Mouse (Mus musculus) left cerebral cortex, adult 8-10 months (tissue): ENCODE measurements around the gene Ankrd35. TPM values are rescaled to one million over a fixed set of nuclear protein-coding genes. Genes with fewer than 3 reads are reported as not detected.
"Not testable (repeated sequence)": the region's sequence is repeated elsewhere in the genome, so short reads cannot be mapped to it uniquely, and the experiment has no call there.

Source experiments
- DNase-seq, 2 experiments: peaks; one replicate each; pipeline ENCODE4 v3.0.0; 2022; ENCODE audit warnings: low spot score in 2 of 2
- total RNA-seq, 4 experiments: library from RNA; stranded (reverse); gene quantifications; 2 replicates each; pipeline ENCODE4 v1.2.4; 2022

The Ankrd35 gene
- total RNA-seq, 4 experiments from 2014 or later: 7.2 to 9.0 (median 8.6) TPM

DNA sequence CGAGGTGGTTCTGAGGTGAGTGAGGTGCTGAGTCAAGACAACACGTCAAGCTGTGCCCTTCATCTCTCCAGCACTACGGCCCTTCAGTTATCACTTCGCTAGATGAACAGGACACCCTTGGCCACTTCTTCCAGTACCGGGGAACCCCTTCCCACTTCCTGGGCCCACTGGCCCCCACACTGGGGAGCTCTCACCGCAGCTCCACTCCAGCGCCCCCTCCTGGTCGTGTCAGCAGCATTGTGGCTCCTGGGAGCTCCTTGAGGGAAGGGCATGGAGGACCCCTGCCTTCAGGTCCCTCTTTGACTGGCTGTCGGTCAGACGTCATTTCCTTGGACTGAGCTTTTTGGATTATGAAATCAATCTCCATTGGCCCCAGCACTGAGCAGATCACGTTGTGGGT is 34.8 kb downstream of the Ankrd35 start:
- DNase-seq: no peak

DNA sequence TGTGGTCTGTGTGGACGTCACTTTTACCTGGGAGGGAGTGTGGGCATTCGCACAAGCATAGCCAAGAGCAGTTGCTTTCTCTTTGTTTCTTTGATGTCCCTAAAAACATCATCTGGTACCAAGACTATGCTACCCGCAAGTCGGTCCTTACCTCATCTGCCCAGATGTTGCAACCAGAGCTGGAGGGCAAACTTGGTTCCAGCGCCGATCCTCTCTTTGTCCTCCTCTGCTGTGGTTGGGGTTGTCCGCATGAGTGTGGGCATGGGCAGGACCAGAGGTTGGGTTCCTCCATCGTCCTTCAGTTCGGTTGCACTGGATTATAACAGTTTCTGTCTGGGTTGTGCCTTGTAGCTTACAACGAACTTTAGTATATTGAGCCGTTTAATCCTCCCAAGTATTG is 36.3 kb downstream of the Ankrd35 start:
- no peak for DNase-seq

DNA sequence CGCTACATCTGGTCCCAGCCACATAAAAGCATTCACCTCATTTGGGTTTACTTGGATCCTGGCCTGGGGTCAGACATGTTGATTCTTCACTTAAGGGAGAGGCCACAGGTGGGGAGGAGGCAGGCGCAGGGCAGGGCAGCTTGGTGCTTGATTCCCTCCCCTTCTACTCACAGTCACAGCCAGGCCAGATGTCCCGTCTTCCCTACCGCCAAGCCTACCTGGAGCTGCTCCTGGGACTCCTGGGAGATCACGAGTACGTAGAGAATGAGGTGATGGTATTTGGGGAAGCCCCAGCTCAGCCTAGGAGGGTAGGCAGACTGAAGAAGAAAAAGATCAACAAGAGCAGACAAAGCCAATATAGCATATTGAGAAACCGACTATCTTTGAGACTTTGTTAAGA is 37.1 kb downstream of the Ankrd35 start:
- DNase-seq: no peak

DNA sequence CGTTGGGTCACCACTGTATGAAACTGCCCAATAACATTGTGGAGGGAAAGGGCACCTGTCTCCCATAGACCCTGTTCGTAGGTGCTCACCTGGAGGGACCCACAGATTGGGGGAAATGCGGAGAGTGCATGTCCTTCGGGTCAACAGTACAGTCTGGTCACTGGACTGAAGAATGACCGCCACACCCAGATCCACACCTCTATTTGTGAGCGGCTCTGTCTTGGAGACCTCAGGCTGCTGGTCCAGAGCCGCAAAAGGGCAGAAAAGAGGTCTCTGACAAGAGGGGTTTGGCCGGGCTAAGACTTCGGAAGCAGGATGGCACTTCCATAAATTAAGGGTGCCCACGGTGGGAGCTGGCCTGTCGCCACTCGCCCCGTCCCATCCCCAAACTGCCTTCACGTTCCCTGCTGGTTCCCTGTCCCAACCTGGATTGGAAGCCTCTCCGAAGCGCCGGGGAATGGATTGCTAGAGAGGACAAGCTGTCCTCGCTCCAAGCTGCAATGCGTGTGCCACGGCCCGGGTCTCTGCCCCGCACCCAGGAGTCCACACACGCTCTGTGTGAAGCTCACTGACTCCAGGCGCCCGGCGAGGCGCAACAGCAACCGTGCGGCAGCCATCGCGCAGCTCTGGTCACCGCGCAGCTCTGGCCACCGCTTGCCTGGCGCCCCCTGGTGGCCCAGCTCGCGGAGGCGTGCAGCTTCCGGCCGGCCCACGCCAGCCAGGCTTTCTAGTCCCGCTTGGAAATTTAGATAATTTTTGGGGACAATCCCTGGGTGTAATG is 38.2 kb downstream of the Ankrd35 start, which contains the start of gene Nudt17:
Gene Nudt17, minus strand, starts transcription at position 660 of the 781 bp plus-strand sequence.
- peak in 1 of 2 experiments; percentile 72 for DNase-seq

GRCm38 (mm10) chr3:96708684-96709064 is 38.7 kb downstream of the Ankrd35 start:
- DNase-seq: no peak

DNA sequence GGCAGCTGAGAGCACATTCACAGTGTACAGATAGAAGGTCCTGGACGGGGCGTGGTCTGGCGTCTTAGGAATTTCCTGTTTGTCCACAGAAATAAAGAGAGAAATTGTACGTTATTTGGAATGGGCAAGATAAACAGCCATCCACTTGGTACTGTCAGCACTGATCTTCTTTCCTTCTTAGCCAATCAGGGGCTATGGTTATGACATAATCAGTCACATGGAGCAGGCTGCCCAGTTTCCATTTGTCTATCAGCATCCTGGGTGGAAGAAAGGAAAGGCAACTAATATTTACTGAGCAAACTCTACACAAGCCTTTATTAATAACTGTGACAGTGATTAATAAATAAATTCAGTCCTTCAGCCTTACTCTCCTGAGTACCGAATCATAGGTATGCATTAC is 44.4 kb downstream of the Ankrd35 start:
- DNase-seq: no peak

DNA sequence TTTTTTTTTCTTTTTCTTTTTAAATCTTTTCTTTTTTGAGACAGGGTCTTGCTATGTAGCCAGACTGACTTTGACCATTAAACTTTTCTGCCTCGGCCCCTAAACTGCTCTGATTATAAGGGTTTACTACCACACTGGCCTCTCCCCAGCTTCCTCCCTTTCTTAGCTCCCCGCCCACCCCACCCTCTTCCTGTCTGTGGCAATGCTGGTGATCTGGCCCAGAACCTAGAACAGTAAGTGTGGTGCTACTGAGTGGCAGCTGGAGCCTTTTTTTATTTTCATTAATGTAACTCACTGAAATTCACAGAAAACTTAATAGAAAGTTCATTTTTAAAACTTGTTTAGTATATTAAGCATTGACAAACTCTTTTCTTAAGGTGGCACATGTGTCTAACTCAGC is 45.9 kb downstream of the Ankrd35 start:
- DNase-seq: no peak

DNA sequence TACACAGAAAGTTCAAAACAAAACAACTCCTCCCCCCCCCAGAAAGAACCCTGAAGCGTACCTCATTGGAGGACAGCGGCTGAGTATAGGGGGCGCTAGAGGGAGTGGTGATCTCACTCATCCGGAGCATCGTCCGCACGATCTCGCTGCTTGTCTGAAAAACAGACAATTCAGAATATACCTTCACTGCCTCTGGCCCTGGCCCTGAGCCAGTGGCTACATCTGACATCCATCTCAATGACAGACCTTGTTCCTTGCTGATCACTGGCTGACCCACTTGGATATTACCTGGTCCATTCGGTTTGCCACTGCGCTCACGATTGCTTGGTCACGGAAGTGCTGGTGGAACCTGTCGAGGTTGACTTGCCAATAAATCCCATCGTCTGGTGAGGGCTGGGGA is 49.2 kb downstream of the Ankrd35 start:
- no peak for DNase-seq

DNA sequence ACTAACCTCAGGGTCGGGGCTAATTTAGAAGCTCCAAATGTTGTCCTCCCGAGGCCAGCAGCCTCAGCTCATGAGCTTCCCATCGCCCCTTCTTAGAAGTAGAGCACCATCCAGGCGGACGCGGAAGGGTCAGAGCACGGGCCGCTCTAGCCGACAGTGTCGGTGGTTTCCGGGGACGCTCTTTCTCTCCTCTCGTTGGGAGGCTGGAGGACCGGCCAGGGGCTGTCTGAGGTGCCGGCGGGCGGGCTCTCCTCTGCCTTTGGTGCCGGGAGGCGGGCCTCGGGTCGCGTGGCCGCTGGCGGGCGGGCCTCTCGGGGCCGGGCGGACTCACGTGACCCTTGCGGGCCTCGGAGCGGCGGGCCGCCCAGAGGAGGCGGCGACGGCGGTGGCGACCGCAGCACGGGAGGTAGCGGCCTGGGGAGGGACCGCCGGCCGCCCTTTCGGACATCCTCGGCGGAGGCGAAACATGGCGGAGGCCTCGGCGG is 57.5 kb downstream of the Ankrd35 start, which contains the start of the genes Polr3c and Rnf115:
Gene Polr3c, minus strand, starts transcription at position 286 of the 485 bp plus-strand sequence.
Gene Rnf115, plus strand, starts transcription at position 322 of the 485 bp plus-strand sequence.
- DNase-seq: peak; percentile 80 to 95

GRCm38 (mm10) chr3:96727828-96728633 is 58.1 kb downstream of the Ankrd35 start:
- no peak for DNase-seq

DNA sequence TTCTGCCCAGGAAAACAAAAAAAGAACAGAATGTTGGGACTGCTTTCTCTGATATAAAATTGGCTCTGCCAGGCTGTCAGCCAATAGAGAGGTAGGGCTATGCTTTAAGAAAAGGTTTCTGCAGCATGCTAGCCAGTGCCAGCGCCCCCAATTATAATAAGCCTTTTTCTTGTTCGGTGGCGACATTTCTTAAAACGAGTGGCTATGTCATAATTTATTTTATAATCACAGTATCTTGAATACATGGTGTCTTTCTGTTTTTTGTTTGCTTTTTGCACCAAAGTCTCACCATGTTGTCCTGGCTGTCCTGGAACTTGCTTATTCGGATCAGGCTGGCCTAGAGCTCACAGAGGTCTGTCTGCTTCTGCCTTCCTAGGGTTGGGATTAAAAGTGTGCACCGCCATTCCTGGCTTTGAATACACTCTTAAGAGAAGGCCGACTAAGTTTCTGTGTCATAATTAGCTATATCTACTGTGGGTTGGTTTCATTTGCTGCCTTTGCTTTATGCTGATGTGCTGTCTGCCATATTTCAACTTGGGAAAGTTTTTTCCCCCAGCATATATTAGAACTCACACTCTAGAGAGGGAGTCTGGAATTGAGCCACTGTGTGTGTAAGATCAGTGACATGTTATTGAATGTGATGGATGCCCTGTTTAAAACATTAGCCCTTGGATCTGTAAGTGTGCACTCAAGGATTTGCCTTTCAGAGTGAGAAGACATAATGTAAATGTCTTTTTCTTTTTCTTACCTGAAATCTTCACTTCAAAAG is 58.9 kb downstream of the Ankrd35 start:
- no peak for DNase-seq

GRCm38 (mm10) chr3:96729403-96729784 is 59.5 kb downstream of the Ankrd35 start:
- DNase-seq: no peak

GRCm38 (mm10) chr3:96730785-96731184 is 60.9 kb downstream of the Ankrd35 start:
- no peak for DNase-seq

DNA sequence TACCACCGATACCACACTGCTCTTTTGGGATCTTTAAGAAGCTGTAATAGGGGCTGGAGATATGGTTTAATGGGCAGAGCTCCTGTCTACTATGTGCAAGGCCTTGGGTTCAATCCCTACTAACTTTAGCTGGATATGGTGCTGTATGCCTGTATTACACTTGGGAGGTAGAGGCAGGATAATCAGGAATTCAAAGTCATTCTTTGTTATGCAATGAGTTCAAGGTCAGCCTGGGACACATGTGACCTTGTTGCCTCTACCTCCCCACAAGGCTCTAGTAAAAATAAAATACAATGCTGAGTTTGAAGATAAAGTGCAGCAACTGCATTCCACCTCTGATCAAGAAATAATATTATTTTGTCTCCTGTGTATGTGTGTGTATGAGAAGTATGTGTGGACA is 64.1 kb downstream of the Ankrd35 start:
- no peak for DNase-seq

DNA sequence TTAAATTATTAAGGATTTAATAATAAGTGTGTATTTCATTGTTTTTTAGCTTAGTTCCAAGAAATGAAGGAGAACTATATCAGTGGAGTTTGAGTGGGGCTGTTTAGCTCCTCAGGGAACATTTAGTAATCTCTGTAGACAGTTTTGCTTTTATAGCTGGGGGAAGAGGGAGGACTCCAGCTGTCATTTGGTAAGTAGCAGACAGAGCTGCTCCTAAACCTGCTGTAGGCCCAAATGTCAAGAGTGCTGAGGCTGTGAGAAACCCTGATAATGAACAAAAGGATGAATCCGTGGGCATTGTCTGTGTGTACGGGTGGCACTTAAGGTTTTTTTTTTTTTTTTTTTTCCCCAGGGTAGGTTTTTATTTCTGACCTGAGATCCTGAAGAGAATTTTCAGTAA is 65.3 kb downstream of the Ankrd35 start:
- no peak for DNase-seq

- DNase-seq: no peak
These were observed 67.2 kb downstream of the Ankrd35 start for GRCm38 (mm10) chr3:96737013-96737740.

DNA sequence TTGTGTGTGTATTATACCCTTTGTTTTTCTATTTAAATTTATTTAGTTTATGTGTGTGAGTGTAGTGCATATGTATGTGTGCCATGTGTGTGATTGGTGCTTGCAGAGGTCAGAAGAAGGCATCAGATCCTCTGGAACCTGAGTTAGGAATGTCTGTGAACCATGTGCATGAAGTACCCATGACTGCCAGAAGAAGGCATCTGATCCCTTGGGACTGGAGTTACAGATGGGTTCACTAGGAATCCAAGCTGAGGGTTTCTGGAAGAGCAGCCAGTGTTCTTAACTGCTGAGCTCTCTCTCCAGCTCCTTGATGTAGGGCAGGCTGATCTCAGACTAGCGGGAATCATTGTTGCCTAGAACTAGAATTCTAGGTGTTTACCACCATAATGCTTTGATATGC is 68.1 kb downstream of the Ankrd35 start:
- DNase-seq: no peak

- not testable (repeated sequence) for DNase-seq
These were observed 70.3 kb downstream of the Ankrd35 start for GRCm38 (mm10) chr3:96740279-96740678.
